Mouse (Mus musculus): Measurements from ENCODE around the gene Cd300ld5. TPM values are rescaled to one million over a fixed set of nuclear protein-coding genes. Genes with fewer than 3 reads are reported as not detected.

Cd300ld5 gene
- polyA plus RNA-seq, 1 experiment from 2014 or later = not detected

- H3K27me3 ChIP-seq (replicated peaks) = peaks cover 19% of the 10 kb centered on the region
Observed at GRCm38 (mm10) chr11:115073002-115073401, 35.4 kb upstream of the Cd300ld5 start.

GRCm38 (mm10) chr11:115071631-115072294, 34.2 kb upstream of the Cd300ld5 start:
- WGBS = 13% methylated on average over 14 of the region's 14 CpGs
- H3K27ac ChIP-seq = no peak overlapping the region
- peaks cover 18% of the 10 kb centered on the region for H3K4me1 ChIP-seq
- peak overlapping the region; percentile 48 for H3K4me2 ChIP-seq (replicated peaks)
- no peak for ATAC-seq (ENCODE audit: low FRiP score, low read depth)
- peaks cover 22% of the 10 kb centered on the region for H3K27me3 ChIP-seq (replicated peaks)
- H3K9ac ChIP-seq = no peak overlapping the region
- H3K4me3 ChIP-seq = no peak overlapping the region
- no peaks in the 10 kb centered on the region for H3K36me3 ChIP-seq
- no peaks in the 10 kb centered on the region for H3K9me3 ChIP-seq

More at GRCm38 (mm10) chr11:115073002-115073401, 35.4 kb upstream of the Cd300ld5 start:
- H3K4me3 ChIP-seq = no peak overlapping the region
- no peaks in the 10 kb centered on the region for H3K36me3 ChIP-seq
- 62% methylated on average over 5 of the region's 5 CpGs for WGBS
- no peak overlapping the region for H3K9ac ChIP-seq
- no peak overlapping the region for H3K4me2 ChIP-seq (replicated peaks)
- no peak overlapping the region for H3K27ac ChIP-seq
- H3K4me1 ChIP-seq = peaks cover 18% of the 10 kb centered on the region
- ATAC-seq (ENCODE audit: low FRiP score, low read depth) = no peak
- no peaks in the 10 kb centered on the region for H3K9me3 ChIP-seq

GRCm38 (mm10) chr11:115071015-115071551, 33.5 kb upstream of the Cd300ld5 start:
- WGBS = 6% methylated on average over 9 of the region's 9 CpGs
- no peaks in the 10 kb centered on the region for H3K36me3 ChIP-seq
- H3K27me3 ChIP-seq (replicated peaks) = peaks cover 22% of the 10 kb centered on the region
- no peak for ATAC-seq (ENCODE audit: low FRiP score, low read depth)
- no peak overlapping the region for H3K4me3 ChIP-seq
- H3K4me1 ChIP-seq = peaks cover 18% of the 10 kb centered on the region
- 0 out of 2 replicates have a peak overlapping the region, but pooled peaks have one; percentile 26 for H3K9ac ChIP-seq
- peak overlapping the region; percentile 48 for H3K4me2 ChIP-seq (replicated peaks)
- no peaks in the 10 kb centered on the region for H3K9me3 ChIP-seq
- H3K27ac ChIP-seq = no peak overlapping the region

GRCm38 (mm10) chr11:115066768-115067167, 29.2 kb upstream of the Cd300ld5 start:
- H3K9ac ChIP-seq = no peak overlapping the region
- H3K9me3 ChIP-seq = no peaks in the 10 kb centered on the region
- H3K27me3 ChIP-seq (replicated peaks) = peaks cover 10% of the 10 kb centered on the region; the same call in 1 of the 2 replicates
- ATAC-seq (ENCODE audit: low FRiP score, low read depth) = no peak
- peaks cover 13% of the 10 kb centered on the region for H3K4me1 ChIP-seq
- H3K27ac ChIP-seq = no peak overlapping the region
- 74% methylated on average over 6 of the region's 6 CpGs for WGBS
- H3K36me3 ChIP-seq = no peaks in the 10 kb centered on the region
- no peak overlapping the region for H3K4me3 ChIP-seq
- no peak overlapping the region for H3K4me2 ChIP-seq (replicated peaks)

GRCm38 (mm10) chr11:115062077-115062476, 24.5 kb upstream of the Cd300ld5 start, which contains the start of gene Cd300e:
Gene Cd300e, minus strand, starts transcription at chr11:115062177.
- Histone ChIP-seq H3K9me3 (no peaks in the 10 kb centered on the region), H3K4me1 (no peaks in the 10 kb centered on the region), H3K27me3 (replicated peaks) (0 out of 2 replicates have a peak, but pooled peaks cover 3% of the 10 kb centered on the region), H3K9ac (no peak within 1 kb of the TSS), H3K4me2 (replicated peaks) (no peak within 1 kb of the TSS), H3K36me3 (no peaks in the 10 kb centered on the region), H3K4me3 (no peak within 1 kb of the TSS), H3K27ac (no peak within 1 kb of the TSS)
- 33% methylated on average over 5 of the region's 5 CpGs for WGBS
- ATAC-seq (ENCODE audit: low FRiP score, low read depth) = no peak

- H3K9ac ChIP-seq = no peak overlapping the region
- 75% methylated on average over 2 of the region's 2 CpGs for WGBS
- H3K36me3 ChIP-seq = no peaks in the 10 kb centered on the region
- no peak for ATAC-seq (ENCODE audit: low FRiP score, low read depth)
- no peak overlapping the region for H3K4me3 ChIP-seq
- no peak overlapping the region for H3K27ac ChIP-seq
- no peaks in the 10 kb centered on the region for H3K4me1 ChIP-seq
- 0 out of 2 replicates have a peak, but pooled peaks cover 3% of the 10 kb centered on the region for H3K27me3 ChIP-seq (replicated peaks)
- H3K9me3 ChIP-seq = no peaks in the 10 kb centered on the region
- no peak overlapping the region for H3K4me2 ChIP-seq (replicated peaks)
Observed at GRCm38 (mm10) chr11:115059797-115060196, 22.2 kb upstream of the Cd300ld5 start.

- H3K27ac ChIP-seq = no peak overlapping the region
- H3K9me3 ChIP-seq = no peaks in the 10 kb centered on the region
- WGBS = 80% methylated on average over 4 of the region's 4 CpGs
- no peak for ATAC-seq (ENCODE audit: low FRiP score, low read depth)
- H3K36me3 ChIP-seq = no peaks in the 10 kb centered on the region
- no peaks in the 10 kb centered on the region for H3K27me3 ChIP-seq (replicated peaks)
- H3K4me2 ChIP-seq (replicated peaks) = no peak overlapping the region
- H3K4me3 ChIP-seq = no peak overlapping the region
- no peaks in the 10 kb centered on the region for H3K4me1 ChIP-seq
- H3K9ac ChIP-seq = no peak overlapping the region
Observed at GRCm38 (mm10) chr11:115058701-115059100, 21.1 kb upstream of the Cd300ld5 start.

- no peaks in the 10 kb centered on the region for H3K27me3 ChIP-seq (replicated peaks)
- ATAC-seq (ENCODE audit: low FRiP score, low read depth) = no peak
- no peak overlapping the region for H3K4me2 ChIP-seq (replicated peaks)
- H3K4me1 ChIP-seq = no peaks in the 10 kb centered on the region
- H3K9ac ChIP-seq = no peak overlapping the region
- no peak overlapping the region for H3K27ac ChIP-seq
- no peaks in the 10 kb centered on the region for H3K36me3 ChIP-seq
- no peak overlapping the region for H3K4me3 ChIP-seq
- H3K9me3 ChIP-seq = no peaks in the 10 kb centered on the region
Observed at GRCm38 (mm10) chr11:115054537-115054936, 17.0 kb upstream of the Cd300ld5 start.

- WGBS = 88% methylated on average over 1 of the region's 1 CpGs
- H3K36me3 ChIP-seq = no peaks in the 10 kb centered on the region
- H3K27me3 ChIP-seq (replicated peaks) = no peaks in the 10 kb centered on the region
- no peak overlapping the region for H3K9ac ChIP-seq
- H3K4me2 ChIP-seq (replicated peaks) = no peak overlapping the region
- H3K27ac ChIP-seq = no peak overlapping the region
- H3K4me3 ChIP-seq = no peak overlapping the region
- no peak for ATAC-seq (ENCODE audit: low FRiP score, low read depth)
- no peaks in the 10 kb centered on the region for H3K4me1 ChIP-seq
- no peaks in the 10 kb centered on the region for H3K9me3 ChIP-seq
Observed at GRCm38 (mm10) chr11:115052991-115053390, 15.4 kb upstream of the Cd300ld5 start.

- Histone ChIP-seq H3K4me2 (replicated peaks) (no peak overlapping the region), H3K9ac (no peak overlapping the region), H3K27ac (no peak overlapping the region), H3K36me3 (no peaks in the 10 kb centered on the region), H3K27me3 (replicated peaks) (no peaks in the 10 kb centered on the region), H3K9me3 (no peaks in the 10 kb centered on the region), H3K4me1 (no peaks in the 10 kb centered on the region), H3K4me3 (no peak overlapping the region)
- no peak for ATAC-seq (ENCODE audit: low FRiP score, low read depth)
- WGBS = 2% methylated on average over 9 of the region's 9 CpGs
Observed at GRCm38 (mm10) chr11:115052206-115052605, 14.6 kb upstream of the Cd300ld5 start.

- 50% methylated on average over 3 of the region's 3 CpGs for WGBS
- Histone ChIP-seq H3K36me3 (no peaks in the 10 kb centered on the region), H3K4me2 (replicated peaks) (no peak overlapping the region), H3K9me3 (no peaks in the 10 kb centered on the region), H3K9ac (no peak overlapping the region), H3K4me3 (no peak overlapping the region), H3K27ac (no peak overlapping the region), H3K4me1 (no peaks in the 10 kb centered on the region), H3K27me3 (replicated peaks) (no peaks in the 10 kb centered on the region)
- no peak for ATAC-seq (ENCODE audit: low FRiP score, low read depth)
Observed at GRCm38 (mm10) chr11:115049282-115049895, 11.8 kb upstream of the Cd300ld5 start.

- Histone ChIP-seq H3K4me2 (replicated peaks) (no peak within 1 kb of the TSS), H3K27ac (no peak within 1 kb of the TSS)
- 68% methylated on average over 2 of the region's 2 CpGs for WGBS
Observed at GRCm38 (mm10) chr11:115048259-115048658, 10.7 kb upstream of the Cd300ld5 start, which contains the start of gene Cd300ld3. Gene Cd300ld3, minus strand, starts transcription at chr11:115048409.

More at GRCm38 (mm10) chr11:115048259-115048658, 10.7 kb upstream of the Cd300ld5 start, which contains the start of gene Cd300ld3:
- Histone ChIP-seq H3K9ac (no peak within 1 kb of the TSS), H3K27me3 (replicated peaks) (no peaks in the 10 kb centered on the region), H3K4me3 (no peak within 1 kb of the TSS), H3K4me1 (no peaks in the 10 kb centered on the region), H3K9me3 (no peaks in the 10 kb centered on the region), H3K36me3 (no peaks in the 10 kb centered on the region)
- no peak for ATAC-seq (ENCODE audit: low FRiP score, low read depth)
